Mouse (Mus musculus) liver, adult (tissue): ENCODE data around the gene Dap3.

Experiments used
- GATA4 ChIP-seq: IDR thresholded peaks from 2 replicates; pipeline ENCODE4 v1.6.1; 2014; ENCODE audit warnings: mild to moderate bottlenecking, low read length; ENCODE audit not compliant: insufficient replicate concordance

Gene Dap3

DNA sequence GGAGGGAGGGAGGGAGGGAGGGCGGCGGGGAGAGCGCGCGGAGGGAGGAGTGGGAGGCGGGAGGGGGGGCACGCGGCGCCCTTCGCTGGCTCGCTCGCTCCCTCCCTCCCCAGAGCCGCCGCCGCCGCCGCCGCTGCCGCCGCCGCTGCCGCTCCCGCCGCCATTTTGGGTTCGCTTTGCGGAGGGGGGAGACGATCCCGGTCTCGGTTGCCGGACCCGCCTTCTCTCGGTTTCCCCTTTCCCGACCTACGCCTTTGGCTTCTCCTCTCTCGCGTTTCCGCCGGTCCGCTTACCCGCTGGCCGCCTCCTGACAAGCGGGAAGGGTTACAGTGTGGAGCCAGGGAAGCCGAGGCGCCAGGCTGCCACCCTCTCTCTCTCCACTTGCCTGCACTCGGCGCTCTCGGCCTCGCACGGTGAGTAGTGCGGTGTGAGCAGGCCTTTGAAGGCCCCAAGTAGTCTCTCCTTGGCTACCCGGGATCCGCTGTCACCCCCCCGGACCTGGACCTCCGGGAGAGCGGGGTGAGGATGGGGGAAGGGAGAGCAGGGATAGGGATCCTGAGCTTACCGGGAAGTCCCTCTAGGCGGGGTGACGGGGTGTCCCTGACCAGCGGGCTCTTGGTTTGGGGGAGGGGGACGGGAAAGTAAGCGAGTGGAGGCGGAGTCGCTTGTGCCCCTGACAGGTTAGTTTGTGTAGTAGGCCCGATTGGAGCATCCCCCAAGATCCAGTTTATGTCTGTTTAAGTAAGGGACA is at the start of gene Dap3, which contains the start of gene Ash1l:
Gene Dap3, minus strand, starts transcription at position 606 of the 751 bp plus-strand sequence.
Gene Ash1l, plus strand, starts transcription at position 47 of the 751 bp plus-strand sequence.
- TF ChIP-seq GATA4, result no peak

DNA sequence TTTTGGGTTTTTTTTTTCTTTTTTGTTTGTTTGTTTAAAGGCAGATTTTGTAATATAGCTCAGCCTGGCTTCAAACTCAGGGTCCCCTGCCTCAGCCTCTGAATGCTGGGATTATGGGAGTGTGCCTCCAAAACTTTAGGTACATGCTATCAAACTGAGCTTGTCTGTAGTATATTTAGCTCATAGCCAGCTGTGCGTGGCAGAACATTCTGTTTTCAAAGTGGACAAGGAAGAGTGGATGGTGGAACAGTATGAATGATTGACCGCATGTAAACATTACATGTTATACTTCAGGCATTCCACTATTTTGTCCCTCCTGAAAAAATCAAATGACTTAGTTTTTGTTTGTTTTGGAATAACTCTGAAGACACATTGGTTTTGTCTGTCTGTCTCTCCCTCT is 41.8 kb upstream of the Dap3 start:
- no peak for TF ChIP-seq GATA4

DNA sequence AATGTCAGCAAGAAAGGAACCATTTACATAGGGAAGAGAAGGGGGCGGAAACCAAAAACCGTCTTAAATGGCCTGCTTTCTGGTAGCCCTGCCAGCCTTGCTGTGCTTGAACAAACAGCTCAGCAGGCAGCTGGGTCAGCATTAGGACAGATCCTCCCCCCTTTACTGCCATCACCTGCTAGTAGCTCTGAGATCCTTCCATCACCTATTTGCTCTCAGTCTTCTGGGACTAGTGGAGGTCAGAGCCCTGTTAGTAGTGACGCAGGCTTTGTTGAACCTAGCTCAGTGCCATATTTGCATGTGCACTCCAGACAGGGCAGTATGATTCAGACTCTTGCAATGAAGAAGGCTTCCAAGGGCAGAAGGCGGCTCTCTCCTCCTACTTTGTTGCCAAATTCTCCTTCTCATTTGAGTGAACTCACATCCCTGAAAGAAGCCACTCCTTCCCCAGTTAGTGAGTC is 33.0 kb upstream of the Dap3 start:
- TF ChIP-seq GATA4, result no peak

DNA sequence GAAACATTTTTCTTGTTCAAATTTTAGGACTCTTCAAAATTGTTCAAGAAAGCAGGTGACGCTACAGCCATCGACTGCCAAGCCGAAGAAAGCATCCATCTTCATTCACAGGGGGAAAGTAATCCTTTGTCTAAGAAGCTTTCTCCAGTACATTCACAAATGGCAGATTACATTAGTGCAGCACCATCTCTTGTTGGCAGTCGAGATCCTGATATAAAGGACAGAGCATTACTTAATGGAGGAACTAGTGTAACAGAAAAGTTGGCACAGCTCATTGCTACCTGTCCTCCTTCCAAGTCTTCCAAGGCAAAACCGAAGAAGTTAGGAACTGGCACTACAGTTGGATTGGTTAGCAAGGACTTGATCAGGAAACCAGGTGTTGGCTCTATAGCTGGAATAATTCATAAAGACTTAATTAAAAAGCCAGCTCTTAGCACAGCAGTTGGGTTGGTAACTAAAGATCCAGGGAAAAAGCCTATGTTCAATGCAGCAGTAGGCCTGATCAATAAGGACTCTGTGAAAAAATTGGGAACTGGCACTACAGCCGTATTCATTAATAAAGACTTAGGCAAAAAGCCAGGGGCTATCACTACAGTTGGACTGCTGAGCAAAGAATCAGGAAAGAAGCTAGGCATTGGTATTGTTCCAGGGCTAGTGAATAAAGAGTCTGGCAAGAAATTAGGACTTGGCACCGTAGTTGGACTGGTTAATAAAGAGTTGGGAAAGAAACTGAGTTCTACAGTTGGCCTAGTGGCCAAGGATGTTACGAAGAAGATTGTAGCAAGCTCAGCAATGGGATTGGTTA is 30.4 kb upstream of the Dap3 start:
- TF ChIP-seq GATA4, result no peak

DNA sequence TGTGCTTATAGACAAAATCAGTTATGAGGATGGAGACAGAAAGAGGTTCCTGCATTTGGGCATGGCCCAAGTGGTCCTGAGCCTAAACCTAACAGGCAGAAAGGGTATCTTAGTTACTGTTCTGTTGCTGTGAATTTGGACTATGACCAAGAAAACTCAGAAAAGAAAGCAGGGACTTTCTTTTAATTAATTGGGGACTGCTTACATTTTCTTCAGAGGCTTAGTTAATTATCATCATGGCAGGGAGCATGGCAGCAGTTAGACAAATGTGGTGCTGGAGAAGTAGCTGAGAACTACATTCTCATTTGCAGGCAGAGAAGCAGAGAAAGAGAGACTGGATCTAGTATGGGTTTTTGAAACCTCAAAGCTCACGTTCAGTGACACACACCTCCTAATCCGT is 24.0 kb upstream of the Dap3 start:
- TF ChIP-seq GATA4, result no peak

DNA sequence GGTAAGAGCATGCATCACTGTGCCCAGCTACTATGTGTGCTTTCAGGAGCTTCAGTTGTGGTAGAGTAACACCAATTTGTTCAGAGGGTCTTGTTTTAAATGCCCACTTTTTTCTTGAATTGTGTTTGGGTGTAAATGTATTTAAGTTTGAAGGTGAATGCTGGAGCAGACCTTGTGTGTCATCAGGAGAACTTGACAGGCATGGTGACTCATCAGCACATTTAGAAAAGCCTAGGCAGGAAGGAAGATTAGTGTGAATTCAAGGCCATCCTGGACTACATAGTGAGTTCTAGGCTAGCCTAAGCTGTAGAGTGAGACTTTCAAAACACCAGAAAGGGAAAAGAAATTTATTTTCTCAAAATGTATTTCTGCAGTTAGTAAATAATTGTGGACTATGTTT is 2.8 kb upstream of the Dap3 start:
- no peak for TF ChIP-seq GATA4

DNA sequence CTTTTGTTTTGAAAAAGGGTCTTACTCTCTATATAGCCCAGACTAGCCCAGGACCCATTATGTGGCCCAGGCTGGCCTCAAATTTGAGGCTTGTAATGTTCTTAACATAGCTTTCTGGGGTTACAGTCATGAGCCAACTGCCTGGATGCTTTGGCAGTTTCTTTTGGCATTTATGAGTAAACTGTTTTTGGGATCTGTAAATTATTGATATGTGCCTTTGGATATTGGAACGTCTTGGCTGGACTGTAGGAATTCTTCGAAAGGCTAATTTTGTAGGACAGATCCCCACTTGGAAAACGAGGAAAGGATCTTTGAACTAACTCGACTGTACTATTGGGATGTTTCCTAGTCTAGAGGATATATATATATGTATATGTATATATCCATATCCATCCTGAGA is 2.3 kb upstream of the Dap3 start:
- TF ChIP-seq GATA4, result no peak

DNA sequence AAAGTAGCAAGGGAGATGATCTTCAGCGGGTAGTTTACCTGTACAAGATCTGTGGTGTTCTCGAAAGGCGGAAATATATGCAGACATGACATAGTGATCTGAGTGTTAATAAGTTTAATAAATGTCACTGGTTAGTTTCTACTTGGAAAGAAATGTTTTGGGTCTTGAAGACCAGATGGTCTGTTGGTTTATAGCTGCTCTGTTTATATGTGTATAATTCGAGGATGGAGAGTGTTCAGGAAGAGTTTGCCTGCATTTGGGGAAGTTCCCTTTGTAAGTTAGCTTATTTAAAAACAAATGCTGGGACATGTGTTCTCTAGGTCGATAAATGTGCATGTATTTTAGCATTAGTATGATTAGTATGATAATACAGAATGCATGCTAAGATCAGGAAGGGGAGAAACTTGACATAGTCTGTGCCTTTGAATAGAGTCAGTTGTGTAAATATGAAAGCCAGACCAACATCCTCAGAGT is 383 bp upstream of the Dap3 start:
- no peak for TF ChIP-seq GATA4

DNA sequence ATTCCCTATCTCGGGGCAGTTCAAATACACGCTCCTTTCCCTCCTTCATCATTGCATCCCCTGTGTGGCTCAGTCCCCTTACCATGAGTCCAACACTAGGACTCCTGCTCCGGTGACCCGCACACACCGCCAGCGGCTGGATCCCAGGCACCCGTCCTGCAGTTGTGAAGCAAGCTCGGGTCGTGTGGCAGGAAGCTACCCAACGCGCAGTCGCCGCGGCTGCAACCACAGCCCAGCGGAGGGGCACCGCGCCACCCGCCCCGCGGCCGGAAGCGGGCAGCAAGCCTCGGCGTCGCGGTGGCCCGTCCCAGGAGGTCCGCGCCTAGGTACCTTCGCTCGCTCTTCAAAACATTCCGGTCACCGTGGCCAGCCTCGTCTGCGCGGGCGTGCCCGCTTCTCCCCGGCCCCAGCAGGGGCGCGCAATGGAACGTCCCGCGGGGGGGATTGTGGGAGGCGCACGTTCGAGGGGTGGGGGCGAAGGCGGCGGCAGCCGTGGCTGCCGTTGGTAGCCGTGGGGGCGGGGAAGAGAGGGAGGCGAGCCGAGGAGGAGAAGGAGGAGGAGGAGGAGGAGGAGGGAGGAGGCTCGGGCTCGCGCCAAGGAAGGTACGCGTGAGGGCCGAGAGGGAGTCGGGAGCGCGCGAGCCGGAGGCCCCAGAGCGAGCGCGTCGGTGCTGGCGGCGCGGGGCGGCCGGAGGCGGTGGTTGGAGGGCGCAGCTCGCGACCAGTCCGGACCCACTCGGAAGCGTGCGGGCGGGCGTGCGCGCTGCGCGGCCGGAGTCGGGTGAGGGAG is 1.0 kb downstream of the Dap3 start:
- TF ChIP-seq GATA4, result no peak

DNA sequence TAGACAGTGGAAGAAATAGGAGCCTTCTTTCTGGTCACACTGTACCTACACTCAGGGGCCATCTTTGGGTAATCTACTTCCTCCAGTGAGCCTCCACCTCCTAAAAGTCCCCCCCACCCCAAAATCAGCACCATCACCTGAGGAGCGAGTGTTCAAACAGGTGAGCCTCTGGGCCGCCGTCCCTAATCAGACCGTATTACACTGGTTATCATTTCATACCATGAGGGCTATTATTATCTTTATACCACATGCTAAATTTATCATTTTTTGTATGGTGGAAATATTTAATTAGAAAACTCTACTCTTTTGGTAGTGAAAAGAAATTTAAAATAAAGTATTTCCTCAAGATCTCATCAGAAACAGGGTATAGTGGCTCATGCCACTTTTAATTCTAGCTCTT is 6.9 kb downstream of the Dap3 start:
- TF ChIP-seq GATA4, result no peak

DNA sequence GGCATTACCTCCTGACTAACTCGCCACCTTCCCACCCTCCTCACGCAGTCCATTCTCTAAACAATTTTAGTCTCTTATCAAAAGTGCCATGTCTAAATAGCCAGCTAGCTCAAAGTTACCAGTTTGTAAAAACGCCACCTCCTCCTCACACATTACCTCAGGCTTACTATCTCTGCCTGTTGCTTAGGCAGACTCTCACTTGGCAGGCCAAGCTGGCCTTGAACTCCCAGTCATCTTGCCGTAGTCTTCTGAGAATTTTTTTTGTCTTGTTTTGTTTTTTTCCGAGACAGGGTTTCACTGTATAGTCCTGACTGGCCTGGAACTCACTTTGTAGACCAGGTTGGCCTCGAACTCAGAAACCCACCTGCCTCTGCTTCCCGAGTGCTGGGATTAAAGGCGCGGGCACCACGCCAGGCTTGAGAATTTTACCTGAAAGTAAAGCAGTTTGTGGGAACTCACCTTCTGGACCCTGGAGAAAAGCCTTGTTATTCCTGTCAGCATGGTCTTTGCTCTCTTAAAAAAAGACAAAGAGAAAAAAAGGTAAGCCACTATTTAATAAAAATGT is 8.6 kb downstream of the Dap3 start:
- no peak for TF ChIP-seq GATA4

DNA sequence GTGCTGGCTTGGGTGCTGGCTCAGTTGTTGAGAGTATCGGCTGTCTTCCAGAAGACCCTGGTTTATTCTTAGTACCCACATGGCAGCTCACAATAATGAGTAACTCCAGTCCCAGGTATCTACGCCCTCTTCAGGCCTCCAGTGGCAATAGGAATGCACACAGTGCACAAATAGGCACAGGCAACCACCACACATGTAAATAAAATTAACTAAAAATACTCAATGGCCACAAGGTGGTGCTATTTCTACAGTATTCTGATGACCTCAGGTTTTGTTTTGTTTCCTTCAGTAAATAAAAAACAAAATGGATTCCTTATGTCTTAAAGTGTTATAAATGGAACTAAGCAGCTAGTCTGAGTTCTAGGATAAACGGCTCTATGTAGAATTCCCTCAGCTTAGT is 11.2 kb downstream of the Dap3 start:
- TF ChIP-seq GATA4, result no peak

DNA sequence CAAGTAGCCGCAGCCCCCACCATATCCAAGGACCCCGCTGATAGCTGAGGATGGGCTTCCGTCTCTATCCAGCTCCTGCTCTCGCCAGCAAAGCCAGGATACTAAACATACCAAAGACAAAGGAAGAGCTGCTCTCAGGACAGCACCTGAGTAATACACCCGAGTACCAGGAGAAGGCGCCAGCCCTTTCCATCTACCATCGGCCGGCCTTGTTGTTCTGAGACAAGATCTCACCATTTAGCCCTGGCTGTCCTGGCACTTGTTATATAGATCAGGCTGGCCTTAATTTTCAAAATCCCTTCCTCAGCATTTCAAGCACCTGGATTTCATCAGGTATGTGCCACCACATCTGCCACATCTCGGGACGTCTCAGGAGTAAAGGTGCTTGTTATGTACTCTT is 11.9 kb downstream of the Dap3 start:
- TF ChIP-seq GATA4, result no peak

DNA sequence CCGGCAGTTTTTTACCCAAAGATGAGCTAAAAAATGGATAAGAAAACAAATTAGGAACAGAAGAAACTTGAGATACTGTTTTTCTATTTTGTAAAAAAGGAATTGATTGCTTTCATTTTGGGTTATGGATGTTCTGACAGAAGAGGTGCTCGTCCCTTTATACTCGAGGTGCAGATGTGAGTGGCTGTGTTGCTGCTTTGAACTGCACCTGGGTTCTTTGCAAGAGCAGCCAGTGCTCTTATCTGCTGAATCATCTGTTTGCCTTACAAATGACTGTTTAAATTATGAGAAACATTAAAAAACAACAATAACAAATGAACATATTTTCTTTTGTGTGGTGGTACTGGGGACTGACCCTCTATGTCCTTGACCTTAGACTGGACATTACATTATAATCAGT is 21.5 kb downstream of the Dap3 start:
- no peak for TF ChIP-seq GATA4

DNA sequence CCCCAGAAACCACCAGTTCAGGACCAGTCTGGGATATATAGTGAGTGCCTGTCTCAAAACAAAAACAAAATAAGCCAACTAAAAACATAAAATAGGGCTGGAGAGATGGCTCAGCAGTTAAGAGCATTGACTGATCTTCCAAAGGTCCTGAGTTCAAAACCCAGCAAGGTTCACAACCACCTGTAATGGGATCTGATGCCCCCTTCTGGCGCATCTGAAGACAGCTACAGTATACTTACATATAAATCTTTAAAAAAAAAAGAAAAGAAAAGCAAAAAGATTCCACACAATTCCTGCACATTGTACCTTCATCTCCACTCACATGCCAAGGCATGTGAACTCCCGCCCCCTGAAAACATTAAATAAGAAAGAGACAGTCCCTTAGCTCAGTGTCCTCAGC is 25.3 kb downstream of the Dap3 start:
- no peak for TF ChIP-seq GATA4
